Mouse (Mus musculus): ENCODE data around the gene Rtl8a. TPM values are rescaled to one million over a fixed set of nuclear protein-coding genes. Genes with fewer than 3 reads are reported as not detected.

The Rtl8a gene
- total RNA-seq, 2 experiments from 2014 or later: 144 to 182 TPM

DNA sequence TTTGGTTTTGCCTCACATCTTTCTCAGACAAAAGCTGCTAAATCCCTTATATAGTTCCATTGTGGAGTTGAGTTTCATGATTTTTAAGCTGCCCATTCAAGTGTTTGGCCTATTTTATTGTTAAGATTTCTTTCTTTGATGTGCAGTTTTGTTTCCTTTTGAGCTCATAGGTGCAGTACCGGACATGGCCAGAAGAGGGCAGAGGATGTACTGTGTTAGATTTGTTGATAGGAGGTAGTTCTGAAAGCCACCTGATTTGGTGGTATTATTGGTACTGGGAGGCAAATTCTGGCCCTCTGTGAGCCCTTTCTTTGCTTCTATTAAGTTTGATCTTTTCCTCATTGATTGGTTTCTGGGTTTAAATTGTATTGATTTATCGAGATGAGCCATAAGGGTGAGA, 43.5 kb downstream of the Rtl8a start:
- peak; percentile 57 to 63 for DNase-seq (ENCODE audit: low spot score in 2 of 2)

Other genes with a start within 250 kb of the Rtl8a start
- not detected for gene Etd, start 208.8 kb downstream of the Rtl8a start, total RNA-seq (2021)
- 100 to 1,000 TPM; 138 to 158 TPM for gene Rtl8c, start 35.6 kb downstream of the Rtl8a start, total RNA-seq (2021)
- under 1 TPM in 1 of 2 experiments, not detected in 1; 0.60 TPM for gene Gm14597, start 34.7 kb downstream of the Rtl8a start, total RNA-seq (2021)
- 100 to 1,000 TPM in 1 of 2 experiments, 10 to 100 TPM in 1; 83.5 to 102 TPM for gene Rtl8b, start 26.7 kb upstream of the Rtl8a start, total RNA-seq (2021)
- under 1 TPM in 1 of 2 experiments, not detected in 1; 0.56 TPM for gene 4930502E18Rik, start 81.1 kb upstream of the Rtl8a start, total RNA-seq (2021)
- not detected for gene 1700013H16Rik, start 114.1 kb upstream of the Rtl8a start, total RNA-seq (2021)
- not detected for gene Zfp36l3, start 132.7 kb upstream of the Rtl8a start, total RNA-seq (2021)
- 1 to 10 TPM in 1 of 2 experiments, under 1 TPM in 1; 0.83 to 1.3 TPM for gene Xlr, start 154.0 kb upstream of the Rtl8a start, total RNA-seq (2021)